Mouse (Mus musculus): ENCODE data around the gene Psg16.

GRCm38 (mm10) chr7:17030239-17030638, 43.6 kb upstream of the Psg16 start:
- no peak for TF ChIP-seq CTCF (IDR thresholded peaks at IDR 0.05; ENCODE audit: control insufficient read depth, insufficient read depth, insufficient read length)
- no peak for TF ChIP-seq MYOG (IDR thresholded peaks at IDR 0.05; ENCODE audit: control insufficient read depth, extremely low read depth, insufficient read length)
